Mouse (Mus musculus) kidney, embryonic 14.5 days (tissue): ENCODE results near the gene Otud5. TPM values are rescaled to one million over a fixed set of nuclear protein-coding genes. Genes with fewer than 3 reads are reported as not detected.
A peak's percentile ranks its signal among the peaks of the same experiment; 100 is the strongest.
"Not testable (repeated sequence)": the region's sequence is repeated elsewhere in the genome, so short reads cannot be mapped to it uniquely, and the experiment has no call there.

Experiments
- ATAC-seq: fragments of 200-750 bp; cut with Nextera tagmentation; 2 replicates; pipeline ENCODE4 v1.8.0; 2017; ENCODE audit warnings: moderate number of reproducible peaks, mild to moderate bottlenecking, moderate TSS enrichment, moderate library complexity; ENCODE audit not compliant: low FRiP score, low TSS enrichment
- H3K27ac ChIP-seq: fragments of 300-500 bp; sonication (generic); 2 replicates; pipeline ENCODE4 v1.5.1; 2014; ENCODE audit warnings: low read depth, mild to moderate bottlenecking, low read length, moderate library complexity, mixed read lengths
- H3K27me3 ChIP-seq: fragments of 300-500 bp; sonication (generic); 2 replicates; pipeline ENCODE4 v1.6.1; 2014; ENCODE audit warnings: mild to moderate bottlenecking, low read length; ENCODE audit not compliant: control insufficient read depth, insufficient read depth
- H3K36me3 ChIP-seq: fragments of 300-500 bp; sonication (generic); 2 replicates; pipeline ENCODE4 v1.6.1; 2014; ENCODE audit warnings: low read length, mixed read lengths; ENCODE audit not compliant: control insufficient read depth, insufficient read depth
- H3K4me1 ChIP-seq: fragments of 300-500 bp; sonication (generic); 2 replicates; pipeline ENCODE4 v1.6.1; 2014; ENCODE audit warnings: low read length, mixed read lengths; ENCODE audit not compliant: control insufficient read depth, insufficient read depth
- H3K4me2 ChIP-seq: fragments of 300-500 bp; sonication (generic); replicated peaks from 2 replicates; pipeline ENCODE4 v1.6.1; 2014; ENCODE audit warnings: low read depth, mild to moderate bottlenecking, low read length
- H3K4me3 ChIP-seq: fragments of 300-500 bp; sonication (generic); 2 replicates; pipeline ENCODE4 v1.5.1; 2014; ENCODE audit warnings: mild to moderate bottlenecking, low read length
- H3K9ac ChIP-seq: fragments of 300-500 bp; sonication (generic); 2 replicates; pipeline ENCODE4 v1.6.1; 2014; ENCODE audit warnings: low read depth, mild to moderate bottlenecking, low read length, moderate library complexity
- H3K9me3 ChIP-seq: fragments of 300-500 bp; sonication (generic); 2 replicates; pipeline ENCODE4 v1.6.1; 2016; ENCODE audit warnings: low read length; ENCODE audit not compliant: control insufficient read depth
- WGBS: fragments of 180-500 bp; shearing (Covaris S2); extraction: QIAGEN DNeasy Blood & Tissue Kit; methylation state at CpG from one replicate; pipeline ENCODE4 v1.1.7; 2014; 5-methylcytosine and 5-hydroxymethylcytosine counted together
- polyA plus RNA-seq: library from polyadenylated mRNA; unstranded; fragments of >200 nt; fragmentation: Nextera tagmentation; extraction: Ambion mirVana; gene quantifications from 2 replicates; pipeline ENCODE4 v1.2.1, GENCODE M21; 2014

Gene Otud5
- polyA plus RNA-seq, 1 experiment from 2014 or later, result 29.8 TPM

DNA sequence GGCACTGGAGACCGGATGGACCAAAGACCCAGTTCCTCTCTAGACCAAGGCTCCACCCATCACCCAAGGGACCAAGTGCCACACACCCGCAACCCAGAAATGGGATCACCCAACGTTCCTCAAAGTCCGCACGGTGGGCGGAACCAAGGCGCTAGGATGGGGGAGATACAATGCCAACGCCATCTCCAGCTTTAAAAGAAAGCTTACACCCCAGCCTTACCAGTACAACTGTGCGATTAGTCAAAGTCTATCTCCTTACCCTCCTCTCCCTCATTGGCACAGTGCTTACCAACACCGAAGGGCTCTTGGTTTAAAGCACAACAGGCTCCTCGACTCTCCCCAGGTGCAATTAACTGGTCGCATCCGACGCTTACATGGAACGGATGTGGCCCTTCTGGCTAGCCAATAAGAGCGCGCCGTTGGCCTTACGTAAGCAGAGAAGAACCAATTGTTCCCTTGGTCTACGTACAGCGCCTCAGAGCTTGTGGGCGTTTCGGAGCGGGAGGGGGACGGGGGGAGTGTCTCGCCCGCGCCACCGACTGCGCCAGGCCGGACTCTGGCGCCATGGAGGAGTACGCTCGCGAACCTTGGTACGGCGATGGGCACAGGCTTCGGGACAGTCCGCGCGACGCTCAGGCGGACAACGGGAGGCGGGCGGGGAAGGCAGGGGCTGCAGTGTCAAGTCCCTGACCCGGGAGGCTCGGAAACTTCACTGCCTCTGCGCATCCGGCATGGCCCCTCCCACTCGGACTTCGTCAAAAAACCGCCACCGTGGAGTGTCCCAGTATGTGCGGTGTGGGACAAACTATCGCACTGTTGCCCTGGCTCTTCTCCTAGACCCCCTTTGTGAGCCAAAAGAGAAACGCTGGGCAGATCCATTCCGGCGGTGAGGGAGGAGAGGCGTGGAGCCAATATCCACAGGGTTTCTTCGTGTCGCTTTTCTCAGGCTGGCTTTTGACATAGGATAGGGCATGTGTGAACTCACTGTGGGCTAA is 58.0 kb downstream of the Otud5 start, which contains the start of the genes Pqbp1 and Timm17b:
TSS of gene Pqbp1 (minus strand) at position 390 of the 995 bp plus-strand sequence.
TSS of gene Timm17b (plus strand) at position 478 of the 995 bp plus-strand sequence.
- Histone ChIP-seq H3K4me1 (no peaks in the 10 kb centered on the region), H3K4me3 (peak within 1 kb of the TSS; percentile 56), H3K36me3 (peaks cover 8% of the 10 kb centered on the region; the same call in 1 of the 2 replicates), H3K4me2 (peak within 1 kb of the TSS; percentile 49), H3K27ac (peak within 1 kb of the TSS; percentile 68), H3K27me3 (no peaks in the 10 kb centered on the region), H3K9ac (peak within 1 kb of the TSS; percentile 58), H3K9me3 (no peaks in the 10 kb centered on the region)
- WGBS, result 27% methylated on average over 62 of the region's 62 CpGs
- peak; percentile 99 for ATAC-seq

- H3K27ac ChIP-seq, result no peak overlapping the region
- no peak overlapping the region for H3K4me2 ChIP-seq
- 90% methylated on average over 5 of the region's 5 CpGs for WGBS
- ATAC-seq, result no peak
- no peaks in the 10 kb centered on the region for H3K9me3 ChIP-seq
- H3K36me3 ChIP-seq, result peaks cover 9% of the 10 kb centered on the region; the same call in 1 of the 2 replicates
- no peak overlapping the region for H3K9ac ChIP-seq
- no peaks in the 10 kb centered on the region for H3K27me3 ChIP-seq
- H3K4me3 ChIP-seq, result no peak overlapping the region
- no peaks in the 10 kb centered on the region for H3K4me1 ChIP-seq
Measured at GRCm38 (mm10) chrX:7904441-7904840, 63.3 kb downstream of the Otud5 start.

DNA sequence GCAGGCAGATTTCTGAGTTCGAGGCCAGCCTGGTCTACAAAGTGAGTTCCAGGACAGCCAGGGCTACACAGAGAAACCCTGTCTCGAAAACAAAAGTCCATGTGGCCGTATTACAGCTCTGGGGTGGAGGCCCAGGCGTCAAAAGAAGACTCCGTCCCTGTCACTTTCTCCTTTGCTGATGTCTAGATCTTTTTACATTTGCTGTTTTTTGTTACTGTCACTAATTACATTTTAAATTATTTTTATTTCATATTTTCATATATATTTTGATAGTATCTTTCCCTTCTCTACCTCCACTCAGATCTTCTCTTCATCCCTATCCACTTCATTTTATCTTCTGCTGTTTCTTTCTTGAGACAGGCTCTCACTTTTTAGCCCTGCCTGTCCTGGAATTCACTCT is 66.6 kb downstream of the Otud5 start, which contains the start of gene Gm10491:
TSS of gene Gm10491 (minus strand) at position 101 of the 400 bp plus-strand sequence.
- H3K4me2 ChIP-seq, result no peak within 1 kb of the TSS
- H3K4me1 ChIP-seq, result no peaks in the 10 kb centered on the region
- 85% methylated on average over 5 of the region's 5 CpGs for WGBS
- peaks cover 5% of the 10 kb centered on the region; the same call in 1 of the 2 replicates for H3K36me3 ChIP-seq
- no peaks in the 10 kb centered on the region for H3K9me3 ChIP-seq
- no peaks in the 10 kb centered on the region for H3K27me3 ChIP-seq
- no peak within 1 kb of the TSS for H3K27ac ChIP-seq
- no peak within 1 kb of the TSS for H3K4me3 ChIP-seq
- ATAC-seq, result no peak
- no peak within 1 kb of the TSS for H3K9ac ChIP-seq

DNA sequence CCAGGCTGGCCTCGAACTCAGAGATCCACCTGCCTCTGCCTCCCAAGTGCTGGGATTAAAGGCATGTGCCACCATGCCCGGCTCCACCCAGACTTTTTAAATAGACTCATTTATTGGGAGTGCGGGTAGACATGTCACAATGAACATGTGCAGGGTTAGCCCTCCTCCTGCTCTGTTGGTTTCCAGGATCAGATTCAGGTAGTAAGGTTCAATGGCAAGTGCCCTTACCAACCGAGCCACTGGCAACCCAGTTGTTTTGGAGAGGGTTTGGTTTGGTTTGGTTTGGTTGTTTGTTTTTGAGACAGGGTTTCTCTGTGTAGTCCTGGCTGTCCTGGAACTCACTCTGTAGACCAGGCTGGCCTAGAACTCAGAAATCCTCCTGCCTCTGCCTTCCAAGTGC is 68.1 kb downstream of the Otud5 start, which contains the start of gene Gm10490:
TSS of gene Gm10490 (plus strand) at position 301 of the 400 bp plus-strand sequence.
- H3K9me3 ChIP-seq, ATAC-seq, H3K4me1 ChIP-seq, H3K27ac ChIP-seq, H3K9ac ChIP-seq, H3K27me3 ChIP-seq, H3K4me3 ChIP-seq, H3K36me3 ChIP-seq, H3K4me2 ChIP-seq: not testable (repeated sequence)
- 91% methylated on average over 4 of the region's 4 CpGs for WGBS

DNA sequence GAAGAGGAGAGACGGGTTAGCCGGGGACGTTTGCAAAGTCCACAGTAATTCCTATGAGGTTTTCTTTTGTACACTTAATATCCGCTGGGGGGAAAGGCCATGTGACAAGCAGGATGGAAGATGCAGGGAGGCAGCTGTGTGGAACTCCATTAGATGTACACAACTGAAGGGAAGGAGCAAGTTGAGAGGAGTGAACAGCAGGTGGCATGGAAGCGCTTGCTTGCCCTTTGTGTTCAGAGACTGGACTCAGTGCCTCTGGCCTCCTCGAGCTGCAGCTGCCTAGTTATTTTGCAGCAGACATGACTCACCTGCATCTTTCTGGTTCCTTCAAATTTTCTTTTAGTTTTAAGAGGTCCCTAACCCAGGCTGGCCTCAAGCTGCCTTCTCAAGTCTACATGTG is 69.3 kb downstream of the Otud5 start:
- Histone ChIP-seq H3K9ac (no peak overlapping the region), H3K4me3 (no peak overlapping the region), H3K9me3 (no peaks in the 10 kb centered on the region), H3K4me1 (no peaks in the 10 kb centered on the region), H3K4me2 (no peak overlapping the region), H3K27me3 (no peaks in the 10 kb centered on the region), H3K27ac (no peak overlapping the region), H3K36me3 (peaks cover 5% of the 10 kb centered on the region; the same call in 1 of the 2 replicates)
- 65% methylated on average over 6 of the region's 6 CpGs for WGBS
- no peak for ATAC-seq

DNA sequence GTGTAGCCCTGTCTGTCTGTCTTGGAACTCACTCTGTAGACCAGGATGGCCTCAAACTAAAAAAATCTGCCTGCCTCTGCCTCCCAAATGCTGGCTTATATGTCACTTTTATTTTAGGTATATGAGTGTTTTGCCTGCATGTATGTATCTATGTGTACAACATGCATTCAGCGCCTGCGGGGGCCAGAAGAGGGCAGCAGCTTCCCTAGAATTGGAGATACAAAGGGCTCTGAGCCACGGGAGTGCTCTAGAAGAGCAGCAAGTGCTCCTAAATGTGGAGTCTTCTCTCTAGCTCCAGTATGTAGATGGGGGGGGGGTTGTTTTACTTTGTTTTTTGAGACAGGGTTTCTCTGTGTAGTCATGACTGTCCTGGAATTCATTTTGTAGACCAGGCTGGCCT is 74.5 kb downstream of the Otud5 start:
- 30% methylated on average over 3 of the region's 3 CpGs for WGBS
- H3K4me1 ChIP-seq, H3K27ac ChIP-seq, H3K36me3 ChIP-seq, ATAC-seq, H3K9me3 ChIP-seq, H3K4me2 ChIP-seq, H3K9ac ChIP-seq, H3K4me3 ChIP-seq: not testable (repeated sequence)
- H3K27me3 ChIP-seq, result peaks cover 13% of the 10 kb centered on the region

GRCm38 (mm10) chrX:7917960-7918359 is 76.8 kb downstream of the Otud5 start:
- H3K36me3 ChIP-seq, H3K9ac ChIP-seq, H3K9me3 ChIP-seq, H3K27ac ChIP-seq, H3K4me3 ChIP-seq, H3K4me2 ChIP-seq, ATAC-seq, H3K4me1 ChIP-seq: not testable (repeated sequence)
- H3K27me3 ChIP-seq, result peaks cover 33% of the 10 kb centered on the region
- 71% methylated on average over 6 of the region's 6 CpGs for WGBS

GRCm38 (mm10) chrX:7919601-7920383 is 78.6 kb downstream of the Otud5 start, which contains the start of gene Pcsk1n:
Pcsk1n (plus strand) TSS chrX:7919822.
- Histone ChIP-seq H3K4me1 (no peaks in the 10 kb centered on the region), H3K9ac (no peak within 1 kb of the TSS), H3K4me3 (peak within 1 kb of the TSS; percentile 17), H3K9me3 (no peaks in the 10 kb centered on the region), H3K27ac (no peak within 1 kb of the TSS), H3K27me3 (peaks cover 35% of the 10 kb centered on the region), H3K4me2 (peak within 1 kb of the TSS; percentile 29), H3K36me3 (no peaks in the 10 kb centered on the region)
- ATAC-seq, result peak; percentile 62
- 20% methylated on average over 40 of the region's 40 CpGs for WGBS
